Mouse (Mus musculus) ES-Bruce4 (cell line): ENCODE data around the gene Slc22a12.

Experiments
- CTCF ChIP-seq: IDR thresholded peaks from one replicate; pipeline ENCODE4 v1.8.1; 2011; ENCODE audit warnings: low read depth, low read length
- POLR2A ChIP-seq: IDR thresholded peaks from one replicate; pipeline ENCODE4 v1.8.1; 2011; ENCODE audit warnings: low read length; ENCODE audit not compliant: insufficient read depth

GRCm38 (mm10) chr19:6565136-6565535 is 22.3 kb upstream of the Slc22a12 start:
- TF ChIP-seq CTCF (no peak), POLR2A (no peak)
